Mouse (Mus musculus) left cerebral cortex, adult 2 months (tissue): ENCODE measurements around the gene Nap1l1. TPM values are rescaled to one million over a fixed set of nuclear protein-coding genes. Genes with fewer than 3 reads are reported as not detected.

Experiments
- DNase-seq, 2 experiments: peaks; one replicate each; pipeline ENCODE4 v3.0.0; 2021 to 2022; ENCODE audit warnings: low spot score in 2 of 2, mixed read lengths in 1 of 2; ENCODE audit errors: extremely low spot score in 1 of 2
- H3K27ac ChIP-seq: fragments of 200-600 bp; 2 replicates; pipeline ENCODE4 v1.8.1; 2022
- H3K4me3 ChIP-seq: fragments of 200-600 bp; 2 replicates; pipeline ENCODE4 v1.8.1; 2022
- CTCF ChIP-seq: fragments of 200-600 bp; IDR thresholded peaks from 2 replicates; pipeline ENCODE4 v1.8.1; 2022; ENCODE audit warnings: antibody characterized with exemption, mild to moderate bottlenecking, moderate library complexity
- intact Hi-C: fragments of 180-260 bp; cut with DNase I; formaldehyde crosslinking; loops from one replicate; pipeline ENCODE4 v1.15.1; 2025
- total RNA-seq, 2 experiments: library from RNA; stranded (reverse); gene quantifications; 2 replicates each; pipeline ENCODE4 v1.2.3; 2021

Gene Nap1l1
- total RNA-seq, 2 experiments from 2014 or later: 217 to 237 TPM

GRCm38 (mm10) chr10:111518350-111518749, 45.3 kb downstream of the Nap1l1 start:
- no peak for DNase-seq
- TF ChIP-seq CTCF: no peak
- Histone ChIP-seq H3K4me3 (no peak overlapping the region), H3K27ac (no peak overlapping the region)
- intact Hi-C loops: no loop called here

DNA sequence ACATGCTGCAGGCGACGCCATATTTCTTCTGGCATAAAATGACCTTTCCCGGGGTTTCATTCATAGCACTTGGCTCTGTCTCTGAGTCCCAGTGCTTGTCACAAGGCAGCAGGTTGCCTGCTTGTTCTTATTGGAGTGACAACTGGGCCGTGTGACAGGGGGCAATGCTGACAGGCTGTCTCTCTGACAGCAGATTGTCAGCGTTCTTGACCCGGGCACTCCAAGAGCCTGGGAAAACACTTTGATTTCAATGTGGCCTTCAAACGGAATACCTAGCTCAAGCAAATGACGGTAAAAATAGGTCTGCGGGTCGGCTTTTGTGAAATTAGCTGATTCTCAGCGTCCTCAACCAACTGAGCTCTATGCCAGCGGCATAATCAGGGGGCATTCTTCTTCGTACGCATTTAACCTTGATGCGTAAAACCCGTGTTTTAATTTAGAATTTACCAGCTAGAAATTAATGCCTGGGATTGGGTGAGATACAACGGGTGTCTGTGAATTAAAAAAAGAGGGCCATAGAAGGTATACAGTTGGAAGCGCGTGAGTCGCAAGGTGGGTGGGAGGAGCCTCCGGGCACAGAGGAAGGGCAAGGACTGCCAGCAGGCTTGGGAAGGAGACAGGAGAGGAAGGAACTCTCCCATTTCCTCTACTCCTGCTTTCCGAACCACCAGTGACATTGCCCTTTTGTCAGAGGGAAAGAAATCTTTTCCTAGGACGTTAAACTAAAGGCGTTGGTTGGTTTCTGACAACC, 46.8 kb downstream of the Nap1l1 start:
- Histone ChIP-seq H3K27ac (no peak overlapping the region), H3K4me3 (no peak overlapping the region)
- no peak for TF ChIP-seq CTCF
- DNase-seq: no peak
- intact Hi-C loops: no loop called here

GRCm38 (mm10) chr10:111520621-111521020, 47.6 kb downstream of the Nap1l1 start:
- no peak for DNase-seq
- Histone ChIP-seq H3K4me3 (no peak overlapping the region), H3K27ac (no peak overlapping the region)
- no peak for TF ChIP-seq CTCF
- intact Hi-C loops: no loop called here

DNA sequence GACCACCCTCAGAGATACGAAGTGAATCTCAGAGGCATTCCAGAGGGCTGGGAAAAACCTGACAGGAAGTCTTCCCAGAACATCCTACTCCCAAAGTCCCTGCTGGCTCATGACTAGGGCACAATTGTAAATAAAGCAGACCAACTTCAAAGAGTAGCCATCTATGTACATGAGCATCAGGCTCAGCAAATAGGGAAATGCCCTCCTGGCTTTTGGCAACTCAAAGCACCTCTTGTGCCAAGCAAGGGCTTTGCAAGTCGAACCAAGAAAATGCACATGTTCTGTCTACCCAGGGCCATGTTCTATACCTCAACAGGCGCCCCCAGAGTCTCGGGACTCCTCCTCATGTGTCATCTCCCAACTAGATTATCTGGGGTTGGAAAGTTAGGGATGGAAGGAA, 48.6 kb downstream of the Nap1l1 start:
- intact Hi-C loops: no loop called here
- Histone ChIP-seq H3K4me3 (no peak overlapping the region), H3K27ac (no peak overlapping the region)
- DNase-seq: no peak
- TF ChIP-seq CTCF: no peak

GRCm38 (mm10) chr10:111522230-111522629, 49.2 kb downstream of the Nap1l1 start:
- Histone ChIP-seq H3K4me3 (no peak overlapping the region), H3K27ac (no peak overlapping the region)
- DNase-seq: no peak
- TF ChIP-seq CTCF: no peak
- intact Hi-C loops: no loop called here

GRCm38 (mm10) chr10:111523894-111524293, 50.9 kb downstream of the Nap1l1 start:
- Histone ChIP-seq H3K27ac (no peak overlapping the region), H3K4me3 (no peak overlapping the region)
- intact Hi-C loops: no loop called here
- no peak for DNase-seq
- no peak for TF ChIP-seq CTCF

DNA sequence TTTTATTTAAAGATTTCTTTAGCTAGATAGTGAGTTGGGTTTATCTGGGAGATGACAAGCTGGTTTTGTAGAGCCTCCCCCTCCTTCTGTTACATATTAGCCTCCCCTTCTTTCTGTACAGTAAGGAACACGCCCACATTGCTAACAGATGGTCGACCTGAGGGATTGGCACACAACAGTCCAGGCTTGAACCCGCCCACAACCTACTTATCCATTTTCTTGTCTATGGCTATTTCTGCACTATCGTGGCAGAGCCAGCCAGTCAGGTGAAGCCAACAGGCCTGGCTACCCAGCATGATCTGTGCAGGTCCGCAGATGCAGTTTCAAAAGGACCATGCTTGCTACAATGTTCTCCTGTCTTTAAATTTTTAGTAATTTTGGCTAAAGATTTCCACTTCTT, 54.0 kb downstream of the Nap1l1 start:
- no peak overlapping the region for H3K27ac ChIP-seq
- peak in 1 of 2 experiments; percentile 29 for DNase-seq
- intact Hi-C loops: no loop called here
- TF ChIP-seq CTCF: no peak
- H3K4me3 ChIP-seq: no peak overlapping the region

- no peak for DNase-seq
- H3K27ac ChIP-seq: no peak overlapping the region
- H3K4me3 ChIP-seq: no peak overlapping the region
- intact Hi-C loops: no loop called here
- TF ChIP-seq CTCF: no peak
These were observed 54.6 kb downstream of the Nap1l1 start for GRCm38 (mm10) chr10:111527613-111528012.

DNA sequence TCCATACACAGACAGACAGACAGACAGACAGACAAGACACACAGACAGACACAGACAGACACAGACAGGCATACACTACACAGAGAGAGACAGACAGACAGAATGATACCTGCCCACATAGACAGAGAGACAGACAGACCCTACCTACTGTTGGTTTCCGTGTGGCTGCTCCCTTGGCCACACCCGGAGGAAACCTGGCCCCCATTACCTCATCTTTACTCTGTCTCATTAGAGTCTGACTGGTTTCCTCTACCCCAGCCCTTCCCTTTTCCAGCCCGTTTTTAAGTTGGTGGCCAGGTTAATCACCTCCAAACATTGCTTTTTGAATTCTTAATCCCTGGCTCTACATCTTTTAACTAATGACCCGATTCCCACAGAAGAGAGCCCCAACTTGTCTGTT, 55.3 kb downstream of the Nap1l1 start:
- DNase-seq: no peak
- TF ChIP-seq CTCF: no peak
- no peak overlapping the region for H3K4me3 ChIP-seq
- no peak overlapping the region for H3K27ac ChIP-seq
- intact Hi-C loops: no loop called here

DNA sequence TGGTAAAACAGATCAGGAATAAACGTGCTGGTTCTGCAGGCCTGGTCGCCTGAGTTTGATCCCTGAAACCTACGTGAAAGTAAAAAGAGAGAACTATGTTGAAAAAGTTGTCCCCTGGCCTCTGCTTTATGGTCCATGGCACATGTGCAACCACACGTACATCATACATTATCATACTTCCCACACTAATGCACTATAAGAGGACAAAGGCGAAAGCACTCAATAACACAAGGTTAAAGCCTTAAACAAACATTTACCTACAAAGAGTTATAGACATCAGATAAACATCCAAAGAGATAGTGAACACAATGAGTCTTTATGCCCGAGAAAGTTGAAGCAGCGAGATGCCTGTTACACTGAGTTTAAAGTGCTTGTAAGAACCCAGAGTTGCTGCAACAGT, 57.4 kb downstream of the Nap1l1 start:
- no peak for TF ChIP-seq CTCF
- no peak for DNase-seq
- no peak overlapping the region for H3K27ac ChIP-seq
- intact Hi-C loops: no loop called here
- H3K4me3 ChIP-seq: no peak overlapping the region

- intact Hi-C loops: no loop called here
- Histone ChIP-seq H3K27ac (no peak overlapping the region), H3K4me3 (no peak overlapping the region)
- no peak for DNase-seq
- TF ChIP-seq CTCF: no peak
These were observed 61.7 kb downstream of the Nap1l1 start for GRCm38 (mm10) chr10:111534691-111535090.

DNA sequence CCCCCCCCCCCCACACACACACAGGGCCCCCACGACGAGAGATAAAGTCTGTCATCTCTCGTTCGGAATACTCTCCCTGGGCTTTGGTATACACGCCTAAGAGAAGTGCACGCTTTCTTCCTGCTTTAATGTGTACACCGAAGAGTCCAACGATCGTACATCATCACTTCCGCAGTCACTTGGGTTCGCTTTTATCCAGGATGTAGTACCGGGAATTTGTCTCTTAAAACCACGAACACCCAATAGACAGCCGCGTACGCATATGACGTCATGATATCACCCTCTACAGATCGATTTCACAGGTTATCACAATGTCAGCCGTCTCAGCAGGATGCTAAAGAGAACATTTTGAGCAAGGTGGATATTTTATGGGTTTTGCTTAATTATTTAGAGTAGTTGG, 64.4 kb downstream of the Nap1l1 start:
- intact Hi-C loops: no loop called here
- TF ChIP-seq CTCF: no peak
- no peak for DNase-seq
- Histone ChIP-seq H3K4me3 (no peak overlapping the region), H3K27ac (no peak overlapping the region)

DNA sequence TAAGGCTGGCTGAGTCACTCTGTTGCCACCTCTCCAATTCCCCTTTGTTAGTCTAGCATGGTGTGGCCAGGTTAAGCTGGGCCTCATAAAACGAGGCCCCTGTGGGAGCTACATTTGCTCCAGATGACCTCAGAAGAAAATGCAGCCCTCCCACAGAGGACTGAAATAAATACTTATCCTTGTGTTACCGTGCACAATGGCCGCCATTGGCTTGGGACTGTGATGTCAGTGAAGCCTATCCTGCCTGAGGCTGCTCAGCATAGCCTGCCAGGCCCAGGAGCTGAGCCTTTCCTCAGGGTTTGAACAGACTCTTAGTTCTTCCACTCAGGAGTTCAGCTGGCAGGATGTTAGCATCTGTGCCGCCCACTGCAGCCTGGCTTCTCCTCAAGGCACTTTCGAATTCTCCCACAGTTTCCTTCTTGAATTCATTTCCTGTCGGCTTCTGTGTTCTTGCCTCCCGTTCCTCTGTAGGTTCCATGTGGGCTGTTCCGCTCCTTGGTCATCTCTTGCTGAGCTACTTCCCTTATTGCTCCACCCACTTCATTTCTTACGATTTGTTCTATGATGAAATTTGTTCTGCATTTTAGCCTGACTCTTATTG, 66.8 kb downstream of the Nap1l1 start:
- intact Hi-C loops: loop anchor here (10.0 kb wide), 1 partner anchor 225 kb away; no protein-coding TSS in a partner anchor

More for the DNA sequence above, 66.8 kb downstream of the Nap1l1 start:
- Histone ChIP-seq H3K27ac (peak overlapping the region; percentile 64), H3K4me3 (no peak overlapping the region)
- peak; percentile 46 to 58 for DNase-seq
- no peak for TF ChIP-seq CTCF
